Mouse (Mus musculus): Measurements from ENCODE around the gene Vps9d1. TPM values are rescaled to one million over a fixed set of nuclear protein-coding genes. Genes with fewer than 3 reads are reported as not detected.
A peak's percentile ranks its signal among the peaks of the same experiment; 100 is the strongest.
"Not testable (repeated sequence)": the region's sequence is repeated elsewhere in the genome, so short reads cannot be mapped to it uniquely, and the experiment has no call there.

The Vps9d1 gene
- polyA plus RNA-seq, 1 experiment from 2014 or later = 19.3 TPM

DNA sequence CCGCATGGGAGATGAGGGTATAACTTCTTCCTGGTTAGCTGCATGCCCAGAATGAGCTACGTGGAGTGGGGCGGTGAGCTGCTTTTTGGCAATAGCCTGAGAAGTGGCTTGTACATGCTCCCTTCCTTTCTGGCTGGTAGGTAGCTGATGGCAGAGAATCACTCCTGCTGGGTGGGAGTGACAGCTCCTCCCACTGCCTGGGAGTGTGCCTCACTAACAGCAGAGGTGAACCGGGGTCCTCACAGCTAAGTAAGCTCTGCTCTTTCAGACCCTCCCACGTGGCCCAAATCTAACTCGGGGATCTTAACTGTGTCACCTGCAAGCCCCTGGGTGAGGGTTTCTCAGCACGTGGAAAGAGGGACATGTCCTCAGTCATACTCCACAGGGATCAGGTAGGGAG lies 21.6 kb downstream of the Vps9d1 start:
- Histone ChIP-seq H3K4me3 (ENCODE audit: low read length) (no peak overlapping the region), H3K27ac (ENCODE audit: low read length) (no peak overlapping the region), H3K36me3 (ENCODE audit: control insufficient read depth, insufficient read depth, low read length) (0 out of 2 replicates have a peak, but pooled peaks cover under 1% of the 10 kb centered on the region), H3K9ac (ENCODE audit: low read depth, low read length) (no peak overlapping the region), H3K4me2 (ENCODE audit: low read depth, low read length) (no peak overlapping the region), H3K4me1 (ENCODE audit: control insufficient read depth, insufficient read depth, low read length) (peaks cover 14% of the 10 kb centered on the region), H3K9me3 (ENCODE audit: control insufficient read depth, low read length) (no peaks in the 10 kb centered on the region), H3K27me3 (replicated peaks; ENCODE audit: control insufficient read depth, insufficient read depth, low read length) (no peaks in the 10 kb centered on the region)
- 29% methylated on average over 7 of the region's 7 CpGs for WGBS
- no peak for ATAC-seq

DNA sequence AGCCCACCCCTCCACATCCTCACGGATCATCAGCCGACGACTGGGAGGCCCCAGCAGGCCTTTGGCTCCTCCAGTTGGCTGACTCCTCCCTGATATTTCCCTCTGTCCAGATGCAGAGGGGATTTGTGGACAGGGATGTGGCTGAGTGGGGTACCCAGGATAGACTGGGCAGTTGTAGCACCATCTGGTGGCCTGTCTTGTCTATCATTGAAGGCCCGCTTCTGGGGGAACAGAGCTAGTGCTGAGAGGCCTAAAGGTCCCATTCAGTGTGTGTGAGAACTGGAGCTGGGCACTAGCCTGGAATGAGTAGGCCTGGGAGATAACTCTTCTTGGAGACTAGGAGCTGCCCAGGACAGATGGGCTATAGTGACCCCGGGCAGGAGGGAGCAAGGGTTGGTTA lies 22.4 kb downstream of the Vps9d1 start:
- 53% methylated on average over 5 of the region's 5 CpGs for WGBS
- Histone ChIP-seq H3K9me3 (ENCODE audit: control insufficient read depth, low read length) (no peaks in the 10 kb centered on the region), H3K4me3 (ENCODE audit: low read length) (no peak overlapping the region), H3K27me3 (replicated peaks; ENCODE audit: control insufficient read depth, insufficient read depth, low read length) (no peaks in the 10 kb centered on the region), H3K36me3 (ENCODE audit: control insufficient read depth, insufficient read depth, low read length) (0 out of 2 replicates have a peak, but pooled peaks cover 8% of the 10 kb centered on the region), H3K4me1 (ENCODE audit: control insufficient read depth, insufficient read depth, low read length) (peaks cover 14% of the 10 kb centered on the region), H3K9ac (ENCODE audit: low read depth, low read length) (0 out of 2 replicates have a peak overlapping the region, but pooled peaks have one; percentile 24), H3K4me2 (ENCODE audit: low read depth, low read length) (no peak overlapping the region), H3K27ac (ENCODE audit: low read length) (no peak overlapping the region)
- no peak for ATAC-seq

DNA sequence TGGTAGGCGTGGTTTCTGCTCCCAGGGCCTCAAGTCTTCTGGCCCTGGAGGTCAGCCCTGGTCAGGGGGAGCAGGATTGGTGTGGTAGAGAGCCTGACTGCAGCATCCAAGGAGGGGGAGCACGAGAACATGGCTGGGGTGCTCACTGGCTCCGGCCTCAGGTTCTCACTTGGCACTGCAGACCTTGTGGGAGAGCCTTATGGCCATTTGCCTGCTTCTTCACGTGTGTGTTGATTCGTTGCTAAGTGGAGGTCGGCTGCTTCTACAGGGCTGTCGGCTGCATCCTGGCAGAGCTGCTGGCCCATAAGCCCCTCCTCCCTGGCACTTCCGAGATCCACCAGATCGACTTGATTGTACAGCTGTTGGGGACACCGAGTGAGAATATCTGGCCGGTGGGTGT lies 23.8 kb downstream of the Vps9d1 start:
- ATAC-seq; H3K27me3 ChIP-seq (replicated peaks; ENCODE audit: control insufficient read depth, insufficient read depth, low read length); H3K36me3 ChIP-seq (ENCODE audit: control insufficient read depth, insufficient read depth, low read length); H3K4me1 ChIP-seq (ENCODE audit: control insufficient read depth, insufficient read depth, low read length); H3K9me3 ChIP-seq (ENCODE audit: control insufficient read depth, low read length); H3K27ac ChIP-seq (ENCODE audit: low read length); H3K4me2 ChIP-seq (ENCODE audit: low read depth, low read length); H3K4me3 ChIP-seq (ENCODE audit: low read length); H3K9ac ChIP-seq (ENCODE audit: low read depth, low read length): not testable (repeated sequence)
- WGBS = 77% methylated on average over 10 of the region's 11 CpGs

DNA sequence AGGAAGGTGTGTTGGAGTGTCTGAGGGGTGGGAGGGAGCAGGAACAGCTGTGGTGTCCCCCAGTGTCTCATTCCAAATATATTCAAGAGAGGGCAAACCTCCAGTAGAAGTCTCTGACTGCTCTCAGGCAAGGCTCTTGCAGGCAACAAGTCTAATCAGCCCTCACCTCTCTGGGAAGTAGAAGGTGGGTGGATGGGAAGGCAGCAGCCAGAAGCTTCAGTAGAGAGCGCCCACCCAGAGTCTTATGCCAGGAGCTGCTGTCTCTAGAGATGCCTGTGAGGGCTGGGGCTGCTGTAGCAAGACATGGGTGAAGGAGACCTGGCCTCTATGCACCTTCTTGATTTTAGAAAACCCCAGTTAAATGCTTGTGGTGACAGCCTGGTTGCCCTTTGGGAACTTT lies 25.7 kb downstream of the Vps9d1 start:
- 95% methylated on average over 1 of the region's 1 CpGs for WGBS
- H3K27me3 ChIP-seq (replicated peaks; ENCODE audit: control insufficient read depth, insufficient read depth, low read length) = no peaks in the 10 kb centered on the region
- no peak overlapping the region for H3K4me2 ChIP-seq (ENCODE audit: low read depth, low read length)

DNA sequence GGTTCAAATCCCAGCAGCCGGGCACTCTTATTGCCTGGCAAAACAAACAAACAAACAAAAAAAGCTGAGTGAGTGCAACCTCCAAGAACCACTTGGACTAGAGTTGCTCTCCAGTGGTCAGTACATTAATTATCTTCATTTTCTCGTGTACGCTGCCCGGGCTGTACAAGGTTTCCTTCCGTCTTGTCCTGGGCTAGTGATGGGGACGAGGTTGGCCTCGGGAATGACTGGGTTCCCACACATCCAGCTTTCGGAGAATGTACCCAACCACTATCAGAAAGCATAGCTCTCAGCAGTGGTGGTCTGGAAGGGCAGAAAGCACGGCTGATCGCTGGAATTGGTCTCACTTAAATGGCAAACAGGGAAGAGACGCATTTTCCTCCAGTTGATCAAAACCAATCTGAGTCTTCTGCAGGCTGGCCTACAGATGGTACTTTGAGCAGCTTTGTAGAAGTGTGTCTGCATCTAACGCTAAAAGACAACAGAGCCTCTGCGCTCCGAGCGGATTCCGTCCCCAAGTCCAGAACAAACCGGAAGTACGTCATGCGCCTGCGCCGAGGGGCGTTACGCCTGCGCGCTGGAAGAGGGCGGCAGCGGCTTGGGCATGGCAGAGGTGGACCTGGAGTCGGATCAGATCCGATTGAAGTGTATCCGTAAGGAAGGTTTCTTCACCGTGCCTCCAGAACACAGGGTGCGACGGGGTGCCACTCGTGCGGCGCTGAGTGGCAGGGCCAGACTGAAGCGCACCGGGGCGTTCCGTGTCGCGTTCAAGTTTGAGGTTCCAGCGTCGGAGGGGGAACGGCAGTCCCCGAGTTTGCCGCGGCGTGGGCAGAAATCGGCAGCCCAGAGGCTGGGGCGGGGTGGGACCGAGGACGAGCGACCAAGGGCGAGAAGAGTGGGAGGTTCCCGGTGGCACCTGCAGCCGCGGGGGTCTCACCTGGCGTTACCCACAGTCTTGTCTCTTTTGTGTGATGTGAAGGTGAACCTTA lies 29.6 kb downstream of the Vps9d1 start, which contains the start of gene Cdk10:
TSS of gene Cdk10 (plus strand) at position 565 of the 989 bp plus-strand sequence.
- H3K9me3 ChIP-seq (ENCODE audit: control insufficient read depth, low read length) = no peaks in the 10 kb centered on the region
- H3K9ac ChIP-seq (ENCODE audit: low read depth, low read length) = peak within 1 kb of the TSS; percentile 88
- peak within 1 kb of the TSS; percentile 86 for H3K4me2 ChIP-seq (ENCODE audit: low read depth, low read length)
- 2% methylated on average over 59 of the region's 59 CpGs for WGBS
- 0 out of 2 replicates have a peak, but pooled peaks cover 8% of the 10 kb centered on the region for H3K36me3 ChIP-seq (ENCODE audit: control insufficient read depth, insufficient read depth, low read length)
- H3K27ac ChIP-seq (ENCODE audit: low read length) = peak within 1 kb of the TSS; percentile 74
- peak within 1 kb of the TSS; percentile 82 for H3K4me3 ChIP-seq (ENCODE audit: low read length)
- H3K4me1 ChIP-seq (ENCODE audit: control insufficient read depth, insufficient read depth, low read length) = peaks cover 8% of the 10 kb centered on the region; the same call in 1 of the 2 replicates
- H3K27me3 ChIP-seq (replicated peaks; ENCODE audit: control insufficient read depth, insufficient read depth, low read length) = no peaks in the 10 kb centered on the region
- peak; percentile 94 for ATAC-seq

More for the DNA sequence above, 25.7 kb downstream of the Vps9d1 start:
- ATAC-seq = no peak
- Histone ChIP-seq H3K4me1 (ENCODE audit: control insufficient read depth, insufficient read depth, low read length) (peaks cover 8% of the 10 kb centered on the region; the same call in 1 of the 2 replicates), H3K4me3 (ENCODE audit: low read length) (no peak overlapping the region), H3K36me3 (ENCODE audit: control insufficient read depth, insufficient read depth, low read length) (0 out of 2 replicates have a peak, but pooled peaks cover 8% of the 10 kb centered on the region), H3K9ac (ENCODE audit: low read depth, low read length) (no peak overlapping the region), H3K27ac (ENCODE audit: low read length) (no peak overlapping the region), H3K9me3 (ENCODE audit: control insufficient read depth, low read length) (no peaks in the 10 kb centered on the region)

DNA sequence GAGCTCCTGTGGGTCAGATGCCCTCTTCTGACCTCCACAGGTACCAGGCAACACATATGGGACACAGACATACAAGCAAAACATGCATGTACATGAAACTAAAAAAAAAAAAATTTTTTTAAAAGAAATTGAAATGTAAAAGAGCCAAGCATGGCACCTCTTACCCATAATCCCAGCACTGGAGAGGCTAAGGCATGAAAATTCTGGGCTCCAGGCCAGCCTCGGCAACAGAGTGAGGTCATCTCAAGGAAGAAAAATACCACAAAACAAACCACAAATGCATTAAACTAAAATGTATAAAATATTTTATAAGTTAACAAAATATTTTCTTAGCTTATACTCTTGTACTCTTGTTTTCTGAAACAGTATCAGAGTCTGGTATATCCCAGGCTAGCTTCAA lies 33.2 kb downstream of the Vps9d1 start:
- Histone ChIP-seq H3K9me3 (ENCODE audit: control insufficient read depth, low read length) (no peaks in the 10 kb centered on the region), H3K9ac (ENCODE audit: low read depth, low read length) (no peak overlapping the region), H3K36me3 (ENCODE audit: control insufficient read depth, insufficient read depth, low read length) (no peaks in the 10 kb centered on the region), H3K4me2 (ENCODE audit: low read depth, low read length) (no peak overlapping the region), H3K4me3 (ENCODE audit: low read length) (no peak overlapping the region), H3K4me1 (ENCODE audit: control insufficient read depth, insufficient read depth, low read length) (peaks cover 8% of the 10 kb centered on the region; the same call in 1 of the 2 replicates), H3K27me3 (replicated peaks; ENCODE audit: control insufficient read depth, insufficient read depth, low read length) (no peaks in the 10 kb centered on the region), H3K27ac (ENCODE audit: low read length) (no peak overlapping the region)
- 76% methylated on average over 1 of the region's 1 CpGs for WGBS
- no peak for ATAC-seq

DNA sequence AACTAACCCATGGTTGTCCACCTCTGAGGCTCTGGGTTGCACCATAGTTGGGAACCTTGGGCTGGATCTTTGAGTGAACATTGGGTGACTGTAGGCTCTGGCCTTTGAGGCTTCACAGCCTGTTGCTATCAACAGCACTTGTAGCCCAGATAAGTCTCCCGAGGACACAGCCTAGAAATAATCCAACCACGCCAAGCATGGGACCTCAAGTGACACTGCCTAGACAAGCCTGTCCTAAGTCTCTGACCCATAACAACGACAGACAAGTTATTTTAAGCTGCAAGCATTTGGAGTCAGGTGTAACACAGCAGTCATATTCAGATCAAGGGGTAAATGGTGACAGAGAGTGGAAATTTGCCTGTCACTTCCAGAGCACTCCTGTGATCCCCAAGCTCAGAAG lies 38.7 kb downstream of the Vps9d1 start:
- H3K4me1 ChIP-seq (ENCODE audit: control insufficient read depth, insufficient read depth, low read length) = peaks cover 6% of the 10 kb centered on the region; the same call in 1 of the 2 replicates
- H3K36me3 ChIP-seq (ENCODE audit: control insufficient read depth, insufficient read depth, low read length) = no peaks in the 10 kb centered on the region
- no peaks in the 10 kb centered on the region for H3K9me3 ChIP-seq (ENCODE audit: control insufficient read depth, low read length)
- no peak for ATAC-seq
- H3K4me3 ChIP-seq (ENCODE audit: low read length) = no peak overlapping the region
- no peak overlapping the region for H3K4me2 ChIP-seq (ENCODE audit: low read depth, low read length)
- no peaks in the 10 kb centered on the region for H3K27me3 ChIP-seq (replicated peaks; ENCODE audit: control insufficient read depth, insufficient read depth, low read length)
- no peak overlapping the region for H3K9ac ChIP-seq (ENCODE audit: low read depth, low read length)
- 76% methylated on average over 3 of the region's 3 CpGs for WGBS
- no peak overlapping the region for H3K27ac ChIP-seq (ENCODE audit: low read length)

DNA sequence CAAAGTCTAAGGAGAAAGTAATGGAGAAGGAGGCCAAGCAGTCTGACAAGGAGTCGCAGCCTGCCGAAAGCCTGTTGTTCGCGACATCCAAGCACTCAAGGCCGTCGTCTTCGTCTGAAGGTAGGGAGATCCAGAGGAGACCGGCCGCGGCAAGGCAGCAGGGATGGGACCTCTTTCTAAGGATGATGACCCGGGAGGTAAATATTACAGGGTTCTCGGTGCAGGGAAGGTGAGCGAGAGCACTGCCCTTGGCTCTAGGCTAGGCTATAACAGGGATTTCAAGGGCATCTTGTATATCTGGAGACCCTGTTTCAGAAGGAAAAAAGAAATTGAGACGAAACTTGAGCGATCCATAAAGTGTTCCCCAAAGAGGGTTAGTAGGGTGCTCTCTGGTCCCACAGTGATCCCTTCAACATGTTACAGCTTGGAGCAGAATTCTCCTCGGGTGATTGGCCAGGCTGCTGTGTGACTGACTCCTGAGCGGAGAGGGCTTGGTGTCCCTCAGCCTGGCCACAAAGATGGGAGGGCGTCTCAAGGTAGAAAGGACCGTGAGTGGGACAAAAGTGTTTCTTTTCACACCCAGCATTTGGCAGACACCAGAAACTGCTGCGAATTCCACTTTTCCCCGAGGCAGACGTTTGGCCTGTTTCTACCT lies 40.9 kb downstream of the Vps9d1 start:
- Histone ChIP-seq H3K9ac (ENCODE audit: low read depth, low read length) (peak overlapping the region; percentile 73), H3K36me3 (ENCODE audit: control insufficient read depth, insufficient read depth, low read length) (peaks cover 4% of the 10 kb centered on the region; the same call in 1 of the 2 replicates), H3K4me3 (ENCODE audit: low read length) (peak overlapping the region; percentile 95), H3K4me2 (ENCODE audit: low read depth, low read length) (peak overlapping the region; percentile 88), H3K9me3 (ENCODE audit: control insufficient read depth, low read length) (no peaks in the 10 kb centered on the region), H3K27me3 (replicated peaks; ENCODE audit: control insufficient read depth, insufficient read depth, low read length) (no peaks in the 10 kb centered on the region), H3K4me1 (ENCODE audit: control insufficient read depth, insufficient read depth, low read length) (peaks cover 6% of the 10 kb centered on the region; the same call in 1 of the 2 replicates), H3K27ac (ENCODE audit: low read length) (no peak overlapping the region)
- ATAC-seq = peak; percentile 43; the same call in 1 of the 2 replicates
- 15% methylated on average over 22 of the region's 22 CpGs for WGBS

All from intestine, embryonic 16.5 days (tissue).